Mouse (Mus musculus) kidney, adult 9 months (tissue): ENCODE results near the gene Dpp8.
A peak's percentile ranks its signal among the peaks of the same experiment; 100 is the strongest.
"Not testable (repeated sequence)": the region's sequence is repeated elsewhere in the genome, so short reads cannot be mapped to it uniquely, and the experiment has no call there.

Source experiments
- DNase-seq: peaks from one replicate; pipeline ENCODE4 v3.0.0; 2022

Dpp8 gene

DNA sequence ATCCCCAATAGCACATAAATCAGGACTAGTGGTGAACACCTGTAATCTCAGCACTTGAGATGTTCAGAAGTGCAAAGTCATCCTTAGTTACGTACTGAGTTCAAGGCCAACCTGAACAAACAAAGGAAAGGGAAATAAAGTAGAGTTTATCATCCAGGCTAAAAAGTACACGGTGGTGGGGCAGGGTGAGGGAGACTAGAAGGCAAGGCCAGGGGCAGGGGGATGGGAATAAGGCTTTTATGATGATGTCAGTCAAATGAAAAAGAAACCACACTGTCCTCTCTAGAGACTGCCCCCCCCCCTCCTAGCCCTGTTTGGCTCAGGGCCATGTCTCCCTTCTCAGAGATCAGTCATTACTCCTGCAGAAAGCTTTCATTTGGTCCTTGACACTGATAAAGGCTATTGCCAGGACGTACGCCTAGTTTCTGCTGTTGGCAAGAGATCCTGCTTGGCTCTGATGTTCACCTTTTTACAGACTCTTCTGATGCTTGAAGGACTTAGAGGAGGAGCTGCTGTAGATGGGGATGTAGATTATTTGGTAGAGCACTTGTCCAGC lies 9.6 kb upstream of the Dpp8 start:
- no peak for DNase-seq

DNA sequence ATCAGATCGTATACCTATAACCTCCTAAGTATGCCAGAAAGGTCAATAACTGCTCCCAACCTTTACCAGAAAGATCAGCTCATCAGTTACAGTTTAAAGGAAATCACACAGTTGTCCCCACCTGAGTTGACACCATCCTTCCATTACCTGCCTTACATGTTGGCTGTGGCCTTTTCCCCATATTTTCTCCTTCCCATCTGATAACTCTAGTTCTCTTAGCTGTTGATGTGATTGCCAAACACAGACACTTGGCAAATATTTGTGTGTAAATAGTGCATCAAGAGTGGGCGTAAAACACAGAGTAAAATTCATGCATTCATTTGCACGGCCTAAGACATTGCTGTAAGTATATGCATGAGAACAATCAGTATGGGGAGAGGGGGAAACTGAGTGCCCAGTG lies 8.8 kb upstream of the Dpp8 start:
- no peak for DNase-seq

DNA sequence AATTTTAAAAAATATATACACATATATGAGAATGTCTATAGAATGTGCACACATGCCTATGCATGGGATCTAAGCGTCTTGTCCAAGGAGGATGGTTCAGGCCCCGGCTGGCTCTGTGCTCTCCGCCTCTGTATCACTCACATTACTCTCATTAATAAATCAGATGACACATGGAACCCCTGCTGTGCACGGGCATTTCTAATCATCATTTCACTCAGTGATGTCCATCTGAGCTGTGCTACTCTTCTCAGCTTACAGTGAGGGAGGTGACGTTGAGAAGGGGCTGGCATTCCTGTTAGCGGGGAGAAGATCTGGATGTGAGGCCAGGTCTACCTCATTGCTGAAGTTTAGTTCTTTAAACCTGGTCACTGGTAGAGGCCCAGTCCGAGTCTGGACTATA lies 5.0 kb upstream of the Dpp8 start:
- DNase-seq = no peak

DNA sequence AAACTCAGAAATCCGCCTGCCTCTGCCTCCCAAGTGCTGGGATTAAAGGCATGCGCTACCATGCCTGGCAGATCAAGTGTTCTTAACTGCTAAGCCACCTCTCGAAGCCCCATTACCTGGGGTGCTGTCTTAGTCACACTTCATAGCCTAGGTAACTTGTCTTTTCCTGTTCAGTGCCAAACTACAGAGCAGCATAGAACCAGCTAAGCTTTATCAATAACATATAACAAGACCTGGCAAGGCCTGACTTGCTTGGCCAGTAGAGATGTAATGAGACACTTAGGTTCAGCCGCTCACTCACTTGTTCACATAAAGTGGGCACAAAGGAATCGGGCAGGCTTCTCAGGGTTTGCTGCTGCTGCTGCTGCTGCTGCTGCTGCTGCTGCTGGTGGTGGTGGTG lies 3.9 kb upstream of the Dpp8 start:
- DNase-seq = no peak

DNA sequence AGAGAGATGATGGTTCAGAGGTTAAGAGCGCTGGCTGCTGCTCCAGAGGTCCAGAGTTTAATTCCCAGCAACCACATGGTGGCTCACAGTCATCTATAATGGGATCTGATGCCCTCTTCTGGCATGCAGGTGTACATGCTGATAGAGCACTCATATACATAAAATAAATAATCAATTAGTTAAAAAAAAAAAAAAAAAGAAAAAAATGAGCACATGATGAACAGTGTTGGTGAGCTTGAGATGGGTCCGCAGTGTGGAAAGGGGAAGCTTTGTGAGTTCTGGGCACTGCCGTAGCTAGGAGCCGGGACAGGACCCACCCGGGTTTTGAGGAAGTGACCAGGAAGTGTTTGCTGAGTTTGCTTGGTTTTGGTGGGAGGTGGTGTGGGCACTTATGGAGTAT lies 859 bp upstream of the Dpp8 start:
- DNase-seq = not testable (repeated sequence)

DNA sequence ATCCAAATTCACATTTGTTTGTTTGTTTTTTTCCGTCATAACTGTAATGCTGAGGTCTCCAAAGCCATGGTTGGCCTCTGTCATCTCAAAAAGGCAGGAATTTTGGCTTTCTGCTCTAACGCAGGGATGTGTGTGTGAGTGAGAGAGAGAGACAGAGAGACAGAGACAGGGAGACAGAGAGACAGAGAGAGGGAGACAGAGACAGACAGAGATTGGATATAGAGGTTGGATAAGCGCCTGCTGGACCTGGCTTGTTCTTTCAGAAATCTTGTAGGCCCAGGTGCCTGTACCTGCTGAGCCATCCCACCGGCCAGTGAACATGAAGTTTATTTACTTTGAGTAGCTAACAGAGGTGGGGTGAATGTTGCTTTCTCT lies 333 bp upstream of the Dpp8 start:
- DNase-seq = no peak

DNA sequence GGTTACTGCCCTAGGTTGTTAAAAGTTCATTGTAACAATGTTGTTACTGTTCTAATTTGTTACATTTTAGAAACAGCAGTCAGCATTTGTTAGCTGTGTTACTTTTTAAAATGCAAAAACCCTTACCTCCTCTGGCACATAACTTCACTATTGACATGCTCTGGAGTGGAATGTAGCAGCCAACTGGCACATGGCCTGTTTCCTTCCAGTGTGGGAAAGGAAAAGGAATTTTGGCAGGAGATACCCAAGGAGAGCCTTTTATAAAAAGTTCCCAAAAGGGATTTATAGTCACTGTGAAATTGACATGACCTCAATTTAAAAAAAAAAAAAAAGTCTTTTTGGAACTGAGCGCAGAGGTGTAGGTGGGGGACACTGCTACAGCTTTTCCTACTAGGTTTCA lies 4.2 kb downstream of the Dpp8 start:
- peak; percentile 59 for DNase-seq

DNA sequence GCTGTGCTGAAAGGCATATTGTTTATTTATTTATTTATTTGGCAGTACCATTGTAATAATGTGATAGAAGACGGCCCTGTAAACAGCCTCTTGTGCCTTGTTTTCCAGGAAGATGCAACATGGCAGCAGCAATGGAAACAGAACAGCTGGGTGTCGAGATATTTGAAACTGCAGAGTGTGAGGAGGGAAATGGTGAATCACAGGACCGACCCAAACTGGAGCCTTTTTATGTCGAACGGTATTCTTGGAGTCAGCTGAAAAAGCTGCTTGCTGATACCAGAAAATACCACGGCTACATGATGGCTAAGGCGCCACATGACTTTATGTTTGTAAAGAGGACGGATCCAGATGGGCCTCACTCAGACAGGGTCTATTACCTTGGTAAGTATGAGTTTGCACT lies 4.6 kb downstream of the Dpp8 start:
- no peak for DNase-seq

DNA sequence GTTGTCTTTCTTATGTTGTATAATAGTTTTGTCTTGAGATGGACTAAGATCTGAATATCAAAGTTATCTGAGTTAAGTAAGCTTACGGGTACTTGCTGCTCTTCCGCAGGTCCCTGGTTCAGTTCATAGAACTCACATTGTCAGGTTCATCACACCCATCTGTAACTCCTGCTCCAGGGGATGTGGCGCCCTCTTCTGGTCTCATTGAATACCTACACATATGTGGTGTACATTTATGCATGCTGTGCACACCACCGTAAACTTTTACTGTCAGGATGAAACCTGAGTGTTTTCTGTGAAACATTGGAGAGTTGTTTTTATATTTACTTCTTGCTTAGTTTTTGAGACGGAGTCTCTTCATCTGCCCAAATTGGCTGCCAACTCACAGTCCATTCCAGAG lies 9.2 kb downstream of the Dpp8 start:
- DNase-seq = no peak

DNA sequence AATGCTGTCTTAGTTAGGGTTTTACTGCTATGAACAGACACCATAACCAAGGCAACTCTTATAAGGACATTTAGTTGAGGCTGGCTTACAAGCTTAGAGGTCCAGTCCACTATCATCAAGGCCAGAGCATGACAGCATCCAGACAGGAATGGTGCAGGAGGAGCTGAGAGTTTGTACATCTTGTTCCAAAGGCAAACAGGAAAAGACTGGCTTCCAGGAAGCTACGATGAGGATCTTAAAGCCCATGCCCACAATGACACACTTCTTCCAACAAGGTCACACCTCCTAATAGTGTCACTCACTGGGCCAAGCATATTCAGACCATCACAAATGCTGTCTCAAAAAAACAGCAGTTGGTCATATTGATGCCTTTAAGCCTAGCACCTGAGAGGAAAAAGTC lies 14.8 kb downstream of the Dpp8 start:
- no peak for DNase-seq

DNA sequence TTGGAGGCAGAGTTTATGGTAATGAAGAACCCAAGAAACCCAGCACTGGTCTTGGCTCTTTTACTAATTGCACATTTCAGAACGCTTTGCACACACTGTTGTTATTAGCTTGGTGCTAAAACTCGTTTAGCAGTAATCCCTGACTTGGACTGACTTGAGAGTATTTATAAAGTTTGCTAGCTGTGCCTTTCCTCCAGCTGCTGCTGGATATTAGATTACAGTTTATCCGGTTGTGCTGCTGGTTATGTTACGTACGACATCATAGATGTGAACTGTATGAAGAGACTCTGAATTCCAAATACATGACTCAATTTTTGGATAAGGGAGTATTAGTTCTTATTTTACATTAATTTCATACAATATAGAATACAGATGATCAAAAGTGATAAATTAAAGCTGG lies 17.2 kb downstream of the Dpp8 start:
- DNase-seq = no peak

DNA sequence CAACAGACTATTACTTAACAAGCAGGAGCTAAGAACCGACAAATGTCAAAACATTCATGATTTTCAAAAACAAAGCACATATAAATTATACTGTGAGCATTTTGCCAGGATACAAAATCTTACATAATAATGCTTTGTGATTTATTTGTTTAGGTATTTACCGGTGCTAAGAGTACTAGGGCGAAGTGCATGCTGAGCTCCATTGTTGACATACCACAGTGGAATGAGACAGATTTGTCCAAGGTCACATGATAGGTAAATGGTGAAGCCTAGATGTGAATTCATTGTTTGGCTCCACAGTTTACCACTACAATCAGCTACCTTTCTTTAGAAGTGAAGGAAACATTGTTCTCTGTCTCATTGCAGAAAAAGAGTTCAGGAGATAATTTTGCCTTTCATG lies 18.8 kb downstream of the Dpp8 start:
- no peak for DNase-seq

DNA sequence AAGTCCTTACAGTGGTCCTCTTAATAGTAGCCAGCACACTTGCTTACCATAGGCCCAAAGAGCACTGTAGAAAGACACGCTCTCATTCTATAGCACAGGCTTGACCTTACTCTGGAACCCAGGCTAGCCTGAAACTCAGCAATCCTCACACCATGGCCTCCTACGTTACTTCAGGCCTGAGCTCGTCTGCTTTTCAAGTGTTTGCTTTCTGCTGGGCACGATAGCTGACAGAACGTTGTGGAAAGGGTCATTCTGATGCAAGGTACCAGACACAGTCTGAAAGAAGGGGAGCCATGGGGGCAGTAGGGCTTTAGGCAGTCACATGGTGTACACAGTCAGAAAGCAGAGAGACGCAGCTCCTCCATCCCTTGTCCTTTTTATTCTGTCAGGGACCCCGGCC lies 32.0 kb downstream of the Dpp8 start:
- DNase-seq = no peak

DNA sequence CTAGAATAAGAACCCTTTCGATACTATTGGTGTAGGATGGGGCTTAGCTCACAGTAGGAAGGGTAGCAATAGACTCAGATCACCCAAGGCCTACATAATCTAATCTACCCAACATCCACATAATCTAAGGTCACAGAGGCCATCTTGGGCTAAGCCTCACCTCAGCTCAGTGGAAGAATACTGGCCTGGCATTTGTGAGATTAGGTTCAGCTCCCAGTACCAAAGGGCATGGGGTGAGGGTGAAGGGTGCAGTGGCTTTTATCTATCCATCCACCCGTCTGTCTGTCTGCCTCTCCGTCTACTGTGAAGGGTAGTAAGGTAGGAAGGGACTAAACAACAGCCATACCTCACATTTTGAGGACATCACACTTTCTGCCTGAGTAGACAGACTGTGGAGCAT lies 38.4 kb downstream of the Dpp8 start:
- DNase-seq = no peak

DNA sequence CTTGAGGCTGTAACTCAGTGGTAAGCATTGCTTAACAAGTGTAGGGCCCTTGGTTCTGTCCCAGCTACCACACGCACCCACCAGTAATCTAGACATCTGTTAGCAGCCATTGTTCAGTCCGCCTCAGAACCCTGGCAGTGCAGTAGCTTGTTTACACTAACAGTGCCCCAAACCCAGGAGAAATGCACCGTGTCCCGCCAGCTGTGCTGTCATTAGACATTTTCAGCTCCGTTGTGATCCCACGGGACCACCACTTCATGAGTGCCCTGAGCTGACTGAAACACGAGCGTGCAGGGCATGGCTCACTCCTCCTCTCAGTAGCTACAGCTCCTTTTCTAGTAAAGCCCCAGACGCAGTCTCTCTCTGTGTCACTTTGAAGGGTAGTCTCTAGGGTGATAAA lies 41.3 kb downstream of the Dpp8 start:
- DNase-seq = no peak

DNA sequence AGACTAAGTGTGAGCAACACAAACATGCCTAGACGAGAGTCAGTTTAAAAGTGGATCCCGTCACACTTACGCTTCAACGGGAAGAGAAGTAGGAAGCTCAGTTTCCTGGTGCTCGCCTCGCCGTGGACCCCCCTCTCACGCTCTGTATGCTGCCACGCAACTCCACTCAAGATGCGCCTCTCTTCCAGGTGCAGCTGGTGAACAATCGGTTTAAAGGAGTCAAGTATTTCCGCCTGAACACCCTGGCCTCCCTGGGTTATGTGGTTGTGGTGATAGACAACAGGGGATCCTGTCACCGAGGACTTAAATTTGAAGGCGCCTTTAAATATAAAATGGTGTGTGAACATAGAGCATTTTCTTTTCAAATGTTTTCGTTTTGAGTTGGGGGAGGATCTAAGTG lies 42.0 kb downstream of the Dpp8 start:
- DNase-seq = no peak

DNA sequence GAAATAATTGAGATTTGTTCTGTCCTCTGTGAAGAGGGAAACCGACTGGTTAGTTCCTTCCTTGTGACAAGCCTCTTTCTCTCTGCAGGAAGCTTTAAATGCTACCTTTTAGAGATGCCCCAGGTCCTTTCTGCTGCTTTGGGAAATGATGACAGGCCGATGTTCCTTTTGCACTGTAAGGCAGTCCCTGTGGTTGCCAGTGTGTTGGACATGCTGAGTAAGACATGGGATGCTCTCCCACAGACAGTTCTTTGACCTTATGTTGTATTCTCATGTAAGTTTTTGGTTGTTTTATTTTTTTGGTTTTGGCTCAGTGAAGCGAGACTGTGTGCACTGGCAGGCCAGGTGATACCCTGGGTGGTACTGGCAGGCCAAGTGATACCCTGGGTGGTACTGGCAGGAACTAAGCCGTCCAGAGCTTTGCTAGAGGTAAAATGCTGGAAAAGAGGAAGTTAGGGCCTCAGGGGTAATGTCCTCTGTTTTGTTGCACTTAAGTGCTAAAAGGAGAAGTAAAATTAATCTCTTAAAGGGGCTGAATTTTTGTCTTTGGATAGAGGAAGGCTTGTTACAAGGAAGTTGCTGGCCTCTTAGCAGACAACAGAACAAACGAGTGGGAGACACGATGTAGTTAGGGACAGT lies 42.8 kb downstream of the Dpp8 start:
- DNase-seq = peak; percentile 4

DNA sequence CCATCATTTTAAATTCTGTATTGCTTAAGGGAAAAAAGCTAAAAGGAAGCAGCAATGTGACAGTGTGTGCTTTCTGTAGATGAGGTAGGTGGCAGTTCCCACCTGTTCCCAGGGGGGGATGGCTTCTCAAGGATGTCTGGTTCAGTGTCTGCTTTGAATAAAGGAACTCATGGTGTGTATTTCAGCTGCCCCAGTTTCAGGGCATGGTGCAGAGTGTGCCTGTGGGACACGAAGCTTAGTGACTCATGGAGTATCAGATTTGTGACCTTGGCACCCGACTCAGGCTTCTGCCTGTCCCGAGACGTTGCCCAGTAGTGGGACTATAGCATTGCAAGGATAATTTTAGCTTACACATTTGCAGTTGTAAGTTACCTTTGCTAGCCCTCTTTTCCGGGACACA lies 45.3 kb downstream of the Dpp8 start:
- DNase-seq = no peak

DNA sequence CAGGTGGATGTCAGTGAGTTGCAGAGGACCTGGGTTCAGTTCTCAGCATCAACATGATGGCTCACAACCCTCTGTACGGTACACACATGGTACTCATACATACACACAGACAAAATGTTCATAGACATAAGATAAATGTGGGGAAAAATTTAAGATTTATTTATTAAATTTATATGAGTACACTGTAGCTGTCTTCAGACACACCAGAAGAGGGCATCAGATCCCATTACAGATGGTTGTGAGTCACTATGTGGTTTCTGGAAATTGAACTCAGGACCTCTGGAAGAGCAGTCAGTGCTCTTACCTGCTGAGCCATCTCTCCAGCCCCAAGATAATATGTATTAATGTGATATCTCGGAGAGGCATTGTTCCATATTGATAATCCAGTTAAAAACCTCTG lies 47.9 kb downstream of the Dpp8 start:
- DNase-seq = not testable (repeated sequence)

DNA sequence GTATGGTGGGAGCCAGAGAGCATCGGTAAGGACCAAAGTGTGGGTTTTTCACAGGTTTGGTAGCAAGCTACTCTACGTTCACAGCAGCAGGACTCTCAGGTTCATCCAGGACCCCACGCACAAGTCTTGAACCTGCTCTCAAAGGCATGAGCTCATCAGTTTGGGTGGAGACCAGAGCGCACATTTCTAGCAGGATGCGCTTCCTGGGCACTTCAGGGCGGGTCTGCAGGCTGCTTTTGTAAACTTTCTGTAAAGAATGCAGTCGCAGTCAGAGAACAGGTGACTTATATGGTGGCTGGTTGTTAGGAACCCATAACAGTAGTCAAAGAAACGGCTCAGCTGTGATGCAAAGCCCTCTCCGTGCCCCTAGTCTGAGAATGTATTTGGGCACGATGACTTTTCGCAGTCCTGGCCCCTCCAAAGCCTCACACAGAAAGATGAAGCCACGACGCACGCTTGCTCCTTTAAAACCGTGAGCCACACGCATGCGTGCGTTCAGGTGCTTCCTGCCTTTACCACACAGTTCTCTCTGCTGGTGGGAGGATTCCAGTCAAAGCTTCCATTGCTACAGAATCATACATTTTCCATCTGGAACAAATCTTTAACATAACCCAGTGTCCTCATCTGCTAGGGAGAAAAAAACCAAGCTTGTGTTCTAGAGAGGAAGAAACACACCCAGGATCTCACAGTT lies 51.0 kb downstream of the Dpp8 start:
- DNase-seq = no peak

DNA sequence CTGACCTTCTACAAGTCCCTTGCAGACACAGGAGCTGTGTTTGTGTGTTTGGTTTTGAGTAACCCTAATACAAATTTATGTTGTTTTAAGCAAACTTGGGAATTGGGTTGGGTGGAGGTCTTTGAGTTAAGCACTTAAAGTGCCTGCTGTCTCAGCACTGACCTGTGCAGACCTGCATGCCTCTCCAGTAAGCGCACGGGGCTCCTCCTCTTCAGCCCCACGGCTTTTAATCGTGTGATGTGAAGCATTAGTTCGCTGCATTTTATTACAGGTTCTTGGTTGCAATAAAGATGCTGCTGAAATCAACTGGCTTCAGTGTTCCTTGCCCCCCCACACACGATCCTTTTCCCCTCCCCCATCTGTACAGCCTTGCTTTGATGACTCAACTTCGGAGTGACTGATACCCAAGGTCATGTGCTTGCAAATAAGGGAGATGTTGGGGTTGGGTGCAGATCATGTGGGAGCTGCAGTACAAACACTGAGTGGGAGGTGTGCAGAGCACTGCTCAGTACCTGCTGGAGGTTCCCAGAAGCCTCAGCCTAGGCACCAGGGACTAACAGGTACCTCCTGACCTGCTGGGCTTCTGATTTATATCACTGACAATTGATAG lies 52.1 kb downstream of the Dpp8 start:
- no peak for DNase-seq

DNA sequence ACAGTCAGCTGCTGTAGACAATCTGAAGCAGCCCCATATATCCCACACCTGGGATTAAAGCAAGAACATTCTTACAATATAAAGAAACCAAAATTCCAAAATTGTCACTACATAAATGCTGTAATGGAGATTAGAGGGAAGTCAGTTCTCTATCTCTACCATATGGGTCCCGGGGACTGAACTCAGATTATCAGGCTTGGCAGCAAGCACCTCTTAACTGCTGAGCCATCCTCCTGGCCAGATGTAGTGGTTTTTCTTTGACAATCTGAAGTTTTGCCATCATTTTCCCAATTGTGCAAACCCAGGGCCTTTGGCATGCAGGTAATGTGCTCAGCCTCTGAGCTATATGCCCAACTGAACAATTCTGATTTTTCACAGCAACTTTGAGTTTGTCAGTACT lies 53.1 kb downstream of the Dpp8 start:
- DNase-seq = no peak

DNA sequence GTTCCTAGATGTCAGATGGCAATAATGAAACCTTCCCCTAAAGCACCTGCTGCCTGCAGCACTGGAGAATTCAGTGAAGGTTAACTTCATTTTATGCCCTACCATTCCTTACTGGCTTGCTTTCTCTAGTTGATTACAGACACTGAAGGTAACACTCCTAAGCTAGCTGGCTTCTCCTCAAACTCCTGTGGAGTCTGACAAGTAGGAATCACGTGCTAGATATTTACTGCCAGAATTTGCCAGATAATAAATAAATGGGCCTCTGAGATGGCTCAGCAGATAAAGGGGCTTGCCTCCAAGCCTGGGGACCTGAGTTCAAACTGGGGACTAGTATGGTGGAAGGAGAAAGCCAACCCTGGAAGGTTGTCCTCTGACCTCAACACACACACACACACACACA lies 54.6 kb downstream of the Dpp8 start:
- no peak for DNase-seq

DNA sequence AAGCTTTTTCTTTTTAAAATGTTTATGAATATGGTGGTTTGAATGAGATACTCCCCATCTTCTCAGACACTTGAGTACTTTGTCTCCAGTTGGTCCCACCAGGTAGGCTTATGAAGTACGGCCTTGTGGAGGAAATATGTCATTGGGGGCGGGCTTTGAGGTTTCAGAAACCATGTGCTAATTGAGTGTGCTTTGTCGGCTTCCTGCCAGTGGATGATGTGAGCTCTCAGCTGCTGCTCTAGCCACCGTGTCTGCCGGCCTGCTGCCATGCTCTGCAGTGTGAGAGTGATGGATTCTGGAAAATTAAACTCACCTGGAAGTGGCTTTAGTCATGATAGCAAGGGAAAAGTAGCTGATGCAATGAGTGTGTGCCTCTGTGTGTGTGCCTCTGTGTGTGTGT lies 55.3 kb downstream of the Dpp8 start:
- no peak for DNase-seq

DNA sequence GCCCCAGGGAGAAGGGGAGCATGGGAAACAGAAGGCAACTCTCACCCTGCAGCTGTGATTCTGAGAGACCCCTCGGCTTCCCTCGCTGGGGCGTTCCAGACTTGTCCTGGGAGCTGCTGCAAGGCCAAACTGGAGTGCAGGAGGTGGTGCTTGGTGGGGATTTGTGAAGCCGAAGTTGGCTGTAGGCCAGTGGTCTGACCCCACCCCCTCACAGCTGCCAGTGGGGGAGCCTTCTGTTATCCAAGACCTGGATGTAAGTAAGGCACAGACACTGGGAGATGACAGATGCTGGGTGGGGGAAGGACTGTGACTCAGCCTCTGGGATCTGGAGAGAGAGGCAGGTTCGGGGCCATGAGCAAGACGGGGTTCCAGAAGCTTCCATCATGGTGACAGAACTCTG lies 62.0 kb downstream of the Dpp8 start:
- no peak for DNase-seq
